Mouse (Mus musculus) kidney, embryonic 15.5 days (tissue): Measurements from ENCODE around the gene Cdcp2. TPM values are rescaled to one million over a fixed set of nuclear protein-coding genes. Genes with fewer than 3 reads are reported as not detected.

Experiments
- ATAC-seq: fragments of 200-750 bp; cut with Nextera tagmentation; replicated peaks from 2 replicates; pipeline ENCODE4 v1.8.0; 2017; ENCODE audit warnings: moderate TSS enrichment; ENCODE audit not compliant: low FRiP score
- H3K27ac ChIP-seq: fragments of 300-500 bp; sonication (generic); 2 replicates; pipeline ENCODE4 v1.5.1; 2015; ENCODE audit warnings: mild to moderate bottlenecking, inconsistent platforms
- H3K27me3 ChIP-seq: fragments of 300-500 bp; sonication (generic); 2 replicates; pipeline ENCODE4 v1.6.1; 2015; ENCODE audit warnings: inconsistent platforms
- H3K36me3 ChIP-seq: fragments of 300-500 bp; sonication (generic); 2 replicates; pipeline ENCODE4 v1.6.1; 2015; ENCODE audit warnings: inconsistent platforms
- H3K4me1 ChIP-seq: fragments of 300-500 bp; sonication (generic); 2 replicates; pipeline ENCODE4 v1.6.1; 2015; ENCODE audit warnings: inconsistent platforms
- H3K4me2 ChIP-seq: fragments of 300-500 bp; sonication (generic); 2 replicates; pipeline ENCODE4 v1.6.1; 2015; ENCODE audit warnings: moderate library complexity, mild to moderate bottlenecking, inconsistent platforms
- H3K4me3 ChIP-seq: fragments of 300-500 bp; sonication (generic); replicated peaks from 2 replicates; pipeline ENCODE4 v1.5.1; 2015; ENCODE audit warnings: mild to moderate bottlenecking, inconsistent platforms
- H3K9ac ChIP-seq: fragments of 300-500 bp; sonication (generic); 2 replicates; pipeline ENCODE4 v1.6.1; 2015; ENCODE audit warnings: mild to moderate bottlenecking, inconsistent platforms
- H3K9me3 ChIP-seq: fragments of 300-500 bp; sonication (generic); replicated peaks from 2 replicates; pipeline ENCODE4 v1.6.1; 2016; ENCODE audit warnings: inconsistent platforms
- WGBS: fragments of 180-500 bp; shearing (Covaris S2); methylation state at CpG from one replicate; pipeline ENCODE4 v1.1.7; 2015; ENCODE audit warnings: mixed read lengths; 5-methylcytosine and 5-hydroxymethylcytosine counted together
- polyA plus RNA-seq: library from polyadenylated mRNA; unstranded; fragments of >200 nt; fragmentation: Nextera tagmentation; extraction: Ambion mirVana; gene quantifications from 2 replicates; pipeline ENCODE4 v1.2.1, GENCODE M21; 2015

The Cdcp2 gene
- polyA plus RNA-seq, 1 experiment from 2014 or later: 0.12 TPM

DNA sequence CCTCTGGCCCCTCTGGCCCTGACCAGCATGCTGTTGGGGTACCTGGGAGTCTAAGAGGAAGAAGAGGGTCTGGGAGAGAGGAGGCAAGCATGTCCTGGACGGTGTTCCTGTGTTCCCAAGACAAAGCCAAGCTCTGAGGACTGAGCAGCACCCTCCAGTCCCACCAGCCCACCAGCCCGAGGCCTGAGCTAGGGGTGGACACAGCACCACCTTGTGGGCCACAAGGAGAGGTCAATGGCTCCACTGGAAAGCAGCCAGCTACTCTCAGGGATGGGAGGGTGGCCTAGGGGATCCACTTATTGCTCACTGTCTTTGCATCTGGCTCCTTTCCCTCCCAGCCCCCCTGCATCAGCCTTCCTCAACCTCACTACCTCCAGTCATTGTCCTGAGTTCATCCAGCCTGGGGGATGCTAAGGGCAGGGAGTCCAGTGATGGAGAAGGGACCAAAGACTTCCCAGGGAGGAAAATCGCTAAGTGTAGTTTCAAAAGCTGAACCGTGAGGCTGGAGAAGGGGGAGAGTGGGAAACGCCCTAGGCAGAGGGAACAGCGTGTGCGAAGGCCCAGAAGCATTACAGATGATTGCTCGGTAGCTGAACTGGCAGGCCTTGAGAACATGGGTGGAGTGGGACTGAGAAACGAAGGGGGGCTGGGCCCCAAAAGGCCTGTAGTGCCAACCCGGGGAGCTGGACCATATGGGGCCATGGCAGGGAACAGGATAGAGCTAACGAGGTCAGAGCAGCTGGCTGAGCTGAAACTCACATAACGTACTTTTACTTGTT lies 24.7 kb downstream of the Cdcp2 start:
- no peaks in the 10 kb centered on the region for H3K27me3 ChIP-seq
- no peaks in the 10 kb centered on the region for H3K36me3 ChIP-seq
- 0 out of 2 replicates have a peak overlapping the region, but pooled peaks have one; percentile 37 for H3K27ac ChIP-seq
- no peak overlapping the region for H3K4me2 ChIP-seq
- WGBS: 54% methylated on average over 12 of the region's 12 CpGs
- no peak overlapping the region for H3K9ac ChIP-seq
- peaks cover 20% of the 10 kb centered on the region; the same call in 1 of the 2 replicates for H3K4me1 ChIP-seq
- H3K4me3 ChIP-seq: no peak overlapping the region
- no peaks in the 10 kb centered on the region for H3K9me3 ChIP-seq
- ATAC-seq: peak; percentile 64; the same call in 1 of the 2 replicates

DNA sequence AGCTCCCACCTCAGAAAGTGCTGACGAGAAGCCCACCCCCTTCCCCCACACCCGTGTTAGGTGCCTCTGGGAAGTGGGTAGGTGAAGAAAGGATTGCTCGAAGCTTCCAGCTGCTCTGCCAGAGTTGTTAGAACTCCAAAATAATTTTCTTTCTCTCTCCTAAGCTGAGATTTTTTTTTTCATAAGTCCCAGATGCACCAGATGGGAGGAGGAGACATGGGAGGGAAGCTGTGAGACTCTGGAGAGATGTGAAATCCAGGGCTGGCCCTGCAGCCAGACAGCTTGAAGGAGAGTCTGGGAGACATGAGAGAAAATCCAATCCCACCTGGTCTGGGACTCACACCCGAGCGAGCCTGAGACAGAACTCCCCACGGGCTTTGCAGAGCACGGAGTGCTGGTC lies 27.7 kb downstream of the Cdcp2 start:
- Histone ChIP-seq H3K27me3 (peaks cover 3% of the 10 kb centered on the region; the same call in 1 of the 2 replicates), H3K9me3 (no peaks in the 10 kb centered on the region), H3K27ac (no peak overlapping the region), H3K36me3 (no peaks in the 10 kb centered on the region), H3K4me1 (peaks cover 42% of the 10 kb centered on the region), H3K9ac (no peak overlapping the region), H3K4me3 (no peak overlapping the region), H3K4me2 (no peak overlapping the region)
- no peak for ATAC-seq
- 52% methylated on average over 7 of the region's 7 CpGs for WGBS

DNA sequence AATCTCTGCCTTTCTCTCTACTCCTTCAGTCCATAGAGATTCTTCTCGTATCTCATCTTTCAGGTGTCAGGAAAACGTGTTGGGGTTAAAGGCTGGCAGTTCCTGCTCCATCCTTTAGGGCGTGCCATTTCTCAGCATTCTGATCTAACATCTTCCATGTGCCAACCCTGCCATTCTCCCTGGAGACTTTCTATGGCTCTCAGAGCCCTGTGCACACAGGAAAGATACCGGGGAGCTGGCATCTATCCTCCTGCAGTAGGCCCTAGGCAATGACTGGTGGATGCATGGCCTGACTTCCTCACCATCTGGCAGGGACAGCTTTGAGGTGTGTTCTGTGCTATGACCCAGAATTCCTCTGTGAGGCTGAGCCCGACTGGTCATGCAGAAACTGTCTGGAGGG lies 28.4 kb downstream of the Cdcp2 start:
- H3K27me3 ChIP-seq: peaks cover 3% of the 10 kb centered on the region; the same call in 1 of the 2 replicates
- H3K9me3 ChIP-seq: no peaks in the 10 kb centered on the region
- ATAC-seq: no peak
- H3K4me2 ChIP-seq: no peak overlapping the region
- H3K27ac ChIP-seq: no peak overlapping the region
- no peak overlapping the region for H3K4me3 ChIP-seq
- no peak overlapping the region for H3K9ac ChIP-seq
- peaks cover 48% of the 10 kb centered on the region for H3K4me1 ChIP-seq
- no peaks in the 10 kb centered on the region for H3K36me3 ChIP-seq
- WGBS: 50% methylated on average over 5 of the region's 5 CpGs

DNA sequence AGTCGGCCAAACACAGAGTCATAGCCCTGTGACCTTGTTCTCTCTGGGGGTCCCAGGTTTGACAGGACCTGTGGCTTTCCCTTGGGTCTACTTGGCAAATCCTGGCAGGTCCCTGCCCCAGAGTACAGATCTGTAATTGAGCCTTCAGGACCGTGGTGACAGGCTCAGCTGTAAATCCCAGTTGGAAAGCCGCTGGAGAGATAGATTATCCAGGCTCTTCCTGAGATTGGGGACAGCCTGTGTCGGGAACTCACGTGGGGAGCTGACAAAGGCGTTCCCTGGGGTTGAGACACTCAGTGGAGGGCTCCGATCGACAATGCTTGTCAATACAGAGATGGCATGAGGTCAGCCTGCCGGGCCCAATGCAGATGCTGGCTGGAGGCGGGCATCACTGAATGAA lies 29.7 kb downstream of the Cdcp2 start:
- Histone ChIP-seq H3K9ac (no peak overlapping the region), H3K27me3 (peaks cover 3% of the 10 kb centered on the region; the same call in 1 of the 2 replicates), H3K36me3 (no peaks in the 10 kb centered on the region), H3K9me3 (no peaks in the 10 kb centered on the region), H3K4me1 (peaks cover 52% of the 10 kb centered on the region), H3K4me2 (no peak overlapping the region), H3K27ac (no peak overlapping the region), H3K4me3 (no peak overlapping the region)
- 36% methylated on average over 10 of the region's 10 CpGs for WGBS
- ATAC-seq: no peak

DNA sequence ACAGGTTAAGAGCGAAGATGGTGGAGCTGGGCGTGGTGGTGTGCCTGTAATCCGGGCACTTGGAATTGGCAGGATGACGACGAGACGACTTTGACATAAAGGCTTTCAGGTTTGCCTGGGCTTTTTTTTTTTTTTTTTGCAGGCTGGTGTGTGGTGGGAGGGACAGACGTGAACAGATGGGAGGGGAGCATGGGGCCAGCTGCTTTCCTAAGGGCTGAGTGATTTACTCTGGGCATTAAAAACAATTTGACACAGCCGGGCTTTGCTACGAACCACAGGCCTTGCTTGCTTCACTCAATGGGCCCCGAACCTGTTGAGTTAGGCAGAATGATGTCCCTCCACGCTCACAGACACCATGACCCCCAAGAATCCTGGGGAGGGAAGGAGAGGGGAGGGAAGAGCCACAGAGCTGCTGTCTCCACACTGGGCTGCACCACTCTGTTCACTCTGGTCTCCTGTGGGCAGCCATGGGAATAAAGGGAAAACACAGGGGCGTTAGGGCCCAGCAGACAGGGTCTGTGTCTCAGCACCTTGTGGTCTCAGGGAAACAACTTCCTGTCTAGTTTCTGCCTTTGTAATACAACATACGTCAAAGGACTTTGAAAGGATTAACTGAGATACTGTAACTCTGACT lies 30.3 kb downstream of the Cdcp2 start:
- H3K27me3 ChIP-seq: peaks cover 3% of the 10 kb centered on the region; the same call in 1 of the 2 replicates
- peaks cover 52% of the 10 kb centered on the region for H3K4me1 ChIP-seq
- H3K9ac ChIP-seq: no peak overlapping the region
- no peak overlapping the region for H3K27ac ChIP-seq
- ATAC-seq: no peak
- H3K4me3 ChIP-seq: no peak overlapping the region
- 42% methylated on average over 13 of the region's 13 CpGs for WGBS
- H3K9me3 ChIP-seq: no peaks in the 10 kb centered on the region
- no peak overlapping the region for H3K4me2 ChIP-seq
- H3K36me3 ChIP-seq: no peaks in the 10 kb centered on the region

DNA sequence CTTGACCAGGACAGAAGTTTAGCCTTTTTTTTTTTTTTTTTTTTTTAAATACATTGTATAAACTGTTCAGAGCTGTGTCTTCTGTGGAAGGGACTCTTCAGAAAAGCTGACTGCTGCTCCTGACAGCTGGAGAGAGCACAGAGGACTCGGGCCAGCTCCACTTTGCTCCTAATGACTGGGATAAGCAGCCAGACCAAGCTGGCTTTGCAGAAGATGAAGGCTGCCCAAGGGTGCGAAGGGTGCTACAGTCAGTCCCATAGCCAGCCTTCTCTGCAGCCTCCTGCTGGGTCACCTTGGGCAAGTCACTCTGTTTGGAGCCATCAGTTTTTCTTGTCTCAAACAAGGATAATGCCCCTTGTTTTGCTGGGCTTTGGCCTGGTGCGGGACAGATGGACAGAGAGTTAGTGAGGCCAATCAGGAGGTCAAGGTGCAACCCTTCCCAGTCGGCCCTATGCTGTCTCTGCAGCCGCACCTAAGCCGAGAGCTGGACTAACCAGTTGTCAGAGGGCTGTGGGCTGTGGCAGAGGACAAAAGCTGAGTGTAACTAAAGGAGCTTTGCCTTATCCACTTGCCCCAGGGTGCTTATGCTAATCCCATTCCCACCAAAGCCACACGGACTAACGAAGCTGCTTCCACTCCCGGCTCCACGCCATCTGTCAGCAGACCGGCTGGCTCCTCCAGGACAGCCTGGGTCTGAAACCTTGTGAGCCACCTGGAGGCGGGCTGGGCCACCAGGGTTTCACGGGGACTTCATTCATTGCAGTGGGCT lies 31.4 kb downstream of the Cdcp2 start:
- H3K9ac ChIP-seq: no peak overlapping the region
- no peak overlapping the region for H3K27ac ChIP-seq
- no peak overlapping the region for H3K4me3 ChIP-seq
- peaks cover 55% of the 10 kb centered on the region for H3K4me1 ChIP-seq
- no peaks in the 10 kb centered on the region for H3K9me3 ChIP-seq
- H3K27me3 ChIP-seq: peaks cover 3% of the 10 kb centered on the region; the same call in 1 of the 2 replicates
- 42% methylated on average over 13 of the region's 13 CpGs for WGBS
- no peak for ATAC-seq
- no peak overlapping the region for H3K4me2 ChIP-seq
- H3K36me3 ChIP-seq: no peaks in the 10 kb centered on the region

DNA sequence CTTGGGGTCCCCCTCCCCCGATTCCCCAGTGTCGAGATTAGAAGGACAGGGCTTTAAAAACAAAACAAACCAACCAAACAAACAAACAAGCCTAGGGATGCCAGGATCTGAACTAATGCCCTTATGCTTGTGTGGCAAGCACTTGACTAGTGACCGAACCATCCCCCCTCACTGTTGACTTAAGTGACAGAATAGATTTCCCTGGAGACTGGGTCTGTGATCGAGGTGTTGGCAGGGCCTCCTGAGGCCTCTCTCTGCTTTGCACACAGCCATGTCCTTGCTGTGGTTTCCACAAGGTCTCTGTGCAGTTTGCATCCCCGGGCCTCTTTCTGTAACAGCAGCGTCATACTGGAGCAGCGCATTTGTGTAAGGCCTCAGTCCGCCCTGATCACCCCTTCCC lies 32.7 kb downstream of the Cdcp2 start:
- no peak for ATAC-seq
- H3K27me3 ChIP-seq: peaks cover 3% of the 10 kb centered on the region; the same call in 1 of the 2 replicates
- H3K4me2 ChIP-seq: no peak overlapping the region
- H3K9me3 ChIP-seq: no peaks in the 10 kb centered on the region
- H3K4me1 ChIP-seq: peaks cover 51% of the 10 kb centered on the region
- WGBS: 79% methylated on average over 8 of the region's 8 CpGs
- no peak overlapping the region for H3K27ac ChIP-seq
- no peaks in the 10 kb centered on the region for H3K36me3 ChIP-seq
- no peak overlapping the region for H3K4me3 ChIP-seq
- no peak overlapping the region for H3K9ac ChIP-seq

DNA sequence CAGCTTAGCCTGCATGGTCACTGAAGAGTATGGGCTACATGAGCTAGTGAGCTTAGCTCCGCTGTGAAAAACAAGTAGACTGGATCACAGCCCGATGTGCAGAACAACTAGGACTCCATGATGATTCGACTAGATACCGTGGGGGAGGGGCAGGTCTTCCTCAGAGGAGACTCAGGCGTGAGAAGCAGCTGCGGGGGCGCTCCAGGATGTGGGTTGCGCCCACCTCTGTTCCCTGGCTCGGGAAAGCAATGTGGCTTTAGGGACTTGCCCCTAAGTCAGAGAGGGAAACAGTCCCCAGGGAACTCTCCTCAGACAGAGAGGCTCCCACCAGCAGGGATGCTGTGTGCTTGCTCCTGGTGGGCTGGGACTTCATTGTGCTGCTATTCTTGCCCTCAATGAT lies 33.8 kb downstream of the Cdcp2 start:
- H3K9me3 ChIP-seq: no peaks in the 10 kb centered on the region
- H3K4me3 ChIP-seq: no peak overlapping the region
- H3K4me1 ChIP-seq: peaks cover 61% of the 10 kb centered on the region
- peaks cover 3% of the 10 kb centered on the region; the same call in 1 of the 2 replicates for H3K27me3 ChIP-seq
- no peak overlapping the region for H3K4me2 ChIP-seq
- no peaks in the 10 kb centered on the region for H3K36me3 ChIP-seq
- 14% methylated on average over 9 of the region's 9 CpGs for WGBS
- peak overlapping the region; percentile 48; the same call in 1 of the 2 replicates for H3K27ac ChIP-seq
- H3K9ac ChIP-seq: no peak overlapping the region
- no peak for ATAC-seq

DNA sequence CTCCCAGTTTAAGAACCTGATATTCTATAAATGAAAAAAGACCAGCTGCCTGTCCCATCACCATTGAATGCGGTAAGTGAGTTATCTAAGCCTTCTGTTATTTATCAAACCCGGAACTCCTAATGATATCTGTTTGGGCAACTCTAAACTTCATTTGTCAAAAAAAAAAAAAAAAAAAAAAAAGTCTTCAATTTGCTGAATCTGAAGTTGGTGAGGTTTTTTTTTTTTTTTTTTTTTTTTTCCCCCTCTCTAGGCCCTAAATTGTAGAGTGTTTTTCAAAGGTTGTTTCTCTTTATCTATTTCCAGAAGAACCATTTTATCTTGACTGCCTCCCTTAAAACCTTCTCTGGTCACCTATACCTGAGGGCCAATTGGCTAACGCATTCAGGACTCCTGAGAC lies 38.2 kb downstream of the Cdcp2 start:
- no peak for ATAC-seq
- Histone ChIP-seq H3K36me3 (0 out of 2 replicates have a peak, but pooled peaks cover 6% of the 10 kb centered on the region), H3K4me1 (peaks cover 70% of the 10 kb centered on the region), H3K4me3 (no peak overlapping the region), H3K27ac (peak overlapping the region; percentile 45; the same call in 1 of the 2 replicates), H3K27me3 (no peaks in the 10 kb centered on the region), H3K9me3 (no peaks in the 10 kb centered on the region), H3K9ac (no peak overlapping the region), H3K4me2 (no peak overlapping the region)
- WGBS: 81% methylated on average over 3 of the region's 3 CpGs

DNA sequence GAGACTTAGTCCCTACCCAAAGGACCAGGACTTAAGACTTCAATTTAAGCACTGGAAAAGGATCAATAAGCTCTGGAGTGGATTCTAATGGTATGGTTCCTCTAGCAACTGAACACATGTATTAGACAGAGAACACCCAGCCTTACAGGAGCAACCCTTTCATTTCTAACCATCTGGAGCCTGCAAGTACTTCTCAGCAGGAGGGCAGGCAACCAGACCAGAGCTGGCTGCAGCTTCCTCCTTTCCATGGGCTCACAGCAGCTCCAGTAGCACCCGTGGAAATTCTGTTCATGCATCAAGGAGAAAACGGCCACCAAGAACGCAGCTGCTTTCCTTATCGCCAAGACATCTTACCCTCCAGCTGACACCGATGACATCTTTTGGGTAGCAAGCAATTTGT lies 39.0 kb downstream of the Cdcp2 start:
- no peaks in the 10 kb centered on the region for H3K9me3 ChIP-seq
- H3K4me3 ChIP-seq: no peak overlapping the region
- H3K9ac ChIP-seq: no peak overlapping the region
- no peaks in the 10 kb centered on the region for H3K27me3 ChIP-seq
- H3K4me1 ChIP-seq: peaks cover 71% of the 10 kb centered on the region
- no peak for ATAC-seq
- peak overlapping the region; percentile 63 for H3K27ac ChIP-seq
- H3K4me2 ChIP-seq: no peak overlapping the region
- H3K36me3 ChIP-seq: 0 out of 2 replicates have a peak, but pooled peaks cover 6% of the 10 kb centered on the region
- WGBS: 47% methylated on average over 5 of the region's 5 CpGs

DNA sequence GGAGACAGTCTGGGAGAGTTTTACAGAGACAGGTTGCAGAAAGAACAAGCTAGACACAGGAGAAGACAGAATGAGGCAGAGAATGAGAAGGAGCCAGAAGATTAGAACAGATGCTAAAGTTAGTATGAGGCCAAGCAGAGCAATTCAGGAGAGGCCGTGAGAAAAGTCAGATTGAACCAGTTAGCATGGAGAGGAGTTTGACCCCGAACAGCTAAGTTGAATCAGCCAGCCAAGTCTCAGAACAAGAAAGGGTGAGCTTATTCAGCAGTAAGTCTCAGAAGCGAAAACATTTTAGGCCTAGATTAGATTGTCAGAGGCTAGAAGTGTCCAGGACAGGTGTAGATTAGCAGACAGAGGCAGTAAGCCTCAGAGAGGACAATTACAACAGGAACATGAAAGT lies 39.8 kb downstream of the Cdcp2 start:
- WGBS: 37% methylated on average over 3 of the region's 3 CpGs
- no peak overlapping the region for H3K9ac ChIP-seq
- no peaks in the 10 kb centered on the region for H3K9me3 ChIP-seq
- H3K36me3 ChIP-seq: 0 out of 2 replicates have a peak, but pooled peaks cover 6% of the 10 kb centered on the region
- H3K4me2 ChIP-seq: no peak overlapping the region
- peaks cover 76% of the 10 kb centered on the region for H3K4me1 ChIP-seq
- H3K27me3 ChIP-seq: no peaks in the 10 kb centered on the region
- no peak for ATAC-seq
- H3K27ac ChIP-seq: peak overlapping the region; percentile 63
- no peak overlapping the region for H3K4me3 ChIP-seq
